Mouse (Mus musculus): ENCODE measurements around the gene Steap3. TPM values are rescaled to one million over a fixed set of nuclear protein-coding genes. Genes with fewer than 3 reads are reported as not detected.

Steap3 gene
- polyA plus RNA-seq, 1 experiment from 2014 or later: 4.6 TPM

GRCm38 (mm10) chr1:120174991-120175390 is 97.5 kb downstream of the Steap3 start:
- H3K9ac ChIP-seq (ENCODE audit: low read depth, low read length): no peak overlapping the region
- ATAC-seq (replicated peaks; ENCODE audit: low FRiP score, low read depth): no peak

GRCm38 (mm10) chr1:120171819-120172521 is 100.5 kb downstream of the Steap3 start:
- ATAC-seq (replicated peaks; ENCODE audit: low FRiP score, low read depth) (0 out of 2 replicates have a peak, but pooled peaks have one; percentile 17), DNase-seq (ENCODE audit: low spot score) (peak; percentile 66)
- no peaks in the 10 kb centered on the region for H3K27me3 ChIP-seq (ENCODE audit: insufficient read depth, low read length)
- no peaks in the 10 kb centered on the region for H3K36me3 ChIP-seq (ENCODE audit: insufficient read depth, low read length)
- 43% methylated on average over 5 of the region's 5 CpGs for WGBS
- no peak overlapping the region for H3K4me2 ChIP-seq (ENCODE audit: low read length)
- H3K9me3 ChIP-seq (replicated peaks; ENCODE audit: low read length): no peaks in the 10 kb centered on the region
- H3K9ac ChIP-seq (ENCODE audit: low read depth, low read length): no peak overlapping the region
- H3K4me1 ChIP-seq (replicated peaks; ENCODE audit: insufficient read depth, low read length): no peaks in the 10 kb centered on the region
- H3K4me3 ChIP-seq (replicated peaks; ENCODE audit: low read depth, low read length): no peak overlapping the region
- no peak overlapping the region for H3K27ac ChIP-seq
- peak; percentile 85 for TF ChIP-seq CTCF (IDR thresholded peaks at IDR 0.05; ENCODE audit: low read depth)

More at GRCm38 (mm10) chr1:120174991-120175390, 97.5 kb downstream of the Steap3 start:
- H3K4me1 ChIP-seq (replicated peaks; ENCODE audit: insufficient read depth, low read length): no peaks in the 10 kb centered on the region
- no peaks in the 10 kb centered on the region for H3K36me3 ChIP-seq (ENCODE audit: insufficient read depth, low read length)
- 79% methylated on average over 4 of the region's 4 CpGs for WGBS
- H3K27ac ChIP-seq: no peak overlapping the region
- no peak for DNase-seq (ENCODE audit: low spot score)
- H3K27me3 ChIP-seq (ENCODE audit: insufficient read depth, low read length): no peaks in the 10 kb centered on the region
- no peaks in the 10 kb centered on the region for H3K9me3 ChIP-seq (replicated peaks; ENCODE audit: low read length)
- H3K4me2 ChIP-seq (ENCODE audit: low read length): no peak overlapping the region
- TF ChIP-seq CTCF (IDR thresholded peaks at IDR 0.05; ENCODE audit: low read depth): no peak
- H3K4me3 ChIP-seq (replicated peaks; ENCODE audit: low read depth, low read length): no peak overlapping the region

- DNase-seq (ENCODE audit: low spot score) (no peak), ATAC-seq (replicated peaks; ENCODE audit: low FRiP score, low read depth) (no peak)
- Histone ChIP-seq H3K27me3 (ENCODE audit: insufficient read depth, low read length) (no peaks in the 10 kb centered on the region), H3K4me2 (ENCODE audit: low read length) (no peak overlapping the region), H3K36me3 (ENCODE audit: insufficient read depth, low read length) (no peaks in the 10 kb centered on the region), H3K4me3 (replicated peaks; ENCODE audit: low read depth, low read length) (no peak overlapping the region), H3K4me1 (replicated peaks; ENCODE audit: insufficient read depth, low read length) (no peaks in the 10 kb centered on the region), H3K27ac (no peak overlapping the region), H3K9me3 (replicated peaks; ENCODE audit: low read length) (no peaks in the 10 kb centered on the region), H3K9ac (ENCODE audit: low read depth, low read length) (no peak overlapping the region)
- WGBS: 86% methylated on average over 7 of the region's 7 CpGs
- no peak for TF ChIP-seq CTCF (IDR thresholded peaks at IDR 0.05; ENCODE audit: low read depth)
Observed at GRCm38 (mm10) chr1:120170307-120170706, 102.2 kb downstream of the Steap3 start.

GRCm38 (mm10) chr1:120168674-120169073 is 103.8 kb downstream of the Steap3 start:
- Histone ChIP-seq H3K4me1 (replicated peaks; ENCODE audit: insufficient read depth, low read length) (no peaks in the 10 kb centered on the region), H3K36me3 (ENCODE audit: insufficient read depth, low read length) (no peaks in the 10 kb centered on the region), H3K9ac (ENCODE audit: low read depth, low read length) (no peak overlapping the region), H3K4me3 (replicated peaks; ENCODE audit: low read depth, low read length) (no peak overlapping the region), H3K4me2 (ENCODE audit: low read length) (no peak overlapping the region), H3K27ac (no peak overlapping the region), H3K27me3 (ENCODE audit: insufficient read depth, low read length) (no peaks in the 10 kb centered on the region), H3K9me3 (replicated peaks; ENCODE audit: low read length) (no peaks in the 10 kb centered on the region)
- DNase-seq (ENCODE audit: low spot score) (no peak), ATAC-seq (replicated peaks; ENCODE audit: low FRiP score, low read depth) (no peak)
- WGBS: 81% methylated on average over 7 of the region's 7 CpGs
- TF ChIP-seq CTCF (IDR thresholded peaks at IDR 0.05; ENCODE audit: low read depth): no peak

- Histone ChIP-seq H3K27ac (no peak overlapping the region), H3K4me3 (replicated peaks; ENCODE audit: low read depth, low read length) (no peak overlapping the region), H3K9me3 (replicated peaks; ENCODE audit: low read length) (no peaks in the 10 kb centered on the region), H3K36me3 (ENCODE audit: insufficient read depth, low read length) (no peaks in the 10 kb centered on the region), H3K4me1 (replicated peaks; ENCODE audit: insufficient read depth, low read length) (no peaks in the 10 kb centered on the region), H3K4me2 (ENCODE audit: low read length) (no peak overlapping the region), H3K9ac (ENCODE audit: low read depth, low read length) (no peak overlapping the region), H3K27me3 (ENCODE audit: insufficient read depth, low read length) (no peaks in the 10 kb centered on the region)
- TF ChIP-seq CTCF (IDR thresholded peaks at IDR 0.05; ENCODE audit: low read depth): no peak
- ATAC-seq (replicated peaks; ENCODE audit: low FRiP score, low read depth) (no peak), DNase-seq (ENCODE audit: low spot score) (no peak)
- 79% methylated on average over 4 of the region's 4 CpGs for WGBS
Observed at GRCm38 (mm10) chr1:120168016-120168415, 104.5 kb downstream of the Steap3 start.

GRCm38 (mm10) chr1:120162616-120163015 is 109.9 kb downstream of the Steap3 start:
- no peak for ATAC-seq (replicated peaks; ENCODE audit: low FRiP score, low read depth)
- WGBS: 68% methylated on average over 1 of the region's 1 CpGs

More at GRCm38 (mm10) chr1:120162616-120163015, 109.9 kb downstream of the Steap3 start:
- Histone ChIP-seq H3K4me3 (replicated peaks; ENCODE audit: low read depth, low read length) (no peak overlapping the region), H3K9ac (ENCODE audit: low read depth, low read length) (no peak overlapping the region), H3K27ac (no peak overlapping the region), H3K36me3 (ENCODE audit: insufficient read depth, low read length) (no peaks in the 10 kb centered on the region), H3K27me3 (ENCODE audit: insufficient read depth, low read length) (no peaks in the 10 kb centered on the region), H3K4me1 (replicated peaks; ENCODE audit: insufficient read depth, low read length) (no peaks in the 10 kb centered on the region), H3K9me3 (replicated peaks; ENCODE audit: low read length) (no peaks in the 10 kb centered on the region), H3K4me2 (ENCODE audit: low read length) (no peak overlapping the region)
- DNase-seq (ENCODE audit: low spot score): no peak
- no peak for TF ChIP-seq CTCF (IDR thresholded peaks at IDR 0.05; ENCODE audit: low read depth)

All from kidney, postnatal 0 days (tissue).